Mouse (Mus musculus): ENCODE results near the gene Wee2. TPM values are rescaled to one million over a fixed set of nuclear protein-coding genes. Genes with fewer than 3 reads are reported as not detected.

Wee2 gene
- total and polyA plus RNA-seq, 3 experiments = not detected

GRCm38 (mm10) chr6:40434697-40435096 is 4.2 kb upstream of the Wee2 start:
- H3K36me3 ChIP-seq (ENCODE audit: control insufficient read depth in 1 of 2, insufficient read depth in 2 of 2, low read length in 2 of 2) = peaks cover 0 to 14% of the 10 kb centered on the region in 2 experiments; a peak in 2 of 4 replicates
- H3K27ac ChIP-seq (ENCODE audit: control insufficient read depth, low read depth, low read length) = no peak overlapping the region
- no peak overlapping the region for H3K4me3 ChIP-seq (ENCODE audit: control insufficient read depth in 1 of 2, insufficient read depth in 1 of 2, low read depth in 2 of 2, low read length in 2 of 2)
- H3K79me2 ChIP-seq (ENCODE audit: control insufficient read depth, insufficient read depth, low read length, poor library complexity) = no peaks in the 10 kb centered on the region; the same call in 1 of the 2 replicates
- DNase-seq (ENCODE audit: low read depth, low spot score) = no peak
- peaks cover 0 to 13% of the 10 kb centered on the region in 2 experiments; a peak in 3 of 4 replicates for H3K4me1 ChIP-seq (ENCODE audit: control insufficient read depth in 1 of 2, insufficient read depth in 2 of 2, low read length in 2 of 2)
- TF ChIP-seq EP300 (IDR thresholded peaks at IDR 0.05; ENCODE audit: low read depth in 1 of 2, low read length in 2 of 2) (no peak), MYC (IDR thresholded peaks at IDR 0.05; ENCODE audit: low read depth, low read length) (no peak), MAZ (IDR thresholded peaks at IDR 0.05; ENCODE audit: low read depth, low read length) (no peak), ZKSCAN1 (IDR thresholded peaks at IDR 0.05; ENCODE audit: low read depth, low read length) (no peak), BHLHE40 (IDR thresholded peaks at IDR 0.05; ENCODE audit: borderline replicate concordance, low read depth, low read length) (no peak), ZC3H11A (IDR thresholded peaks at IDR 0.05; ENCODE audit: low read depth, low read length) (no peak), POLR2A (IDR thresholded peaks at IDR 0.05; ENCODE audit: control insufficient read depth in 1 of 2, insufficient read depth in 1 of 2, low read depth in 1 of 2, low read length in 2 of 2, poor library complexity in 1 of 2) (no peak), USF2 (IDR thresholded peaks at IDR 0.05; ENCODE audit: borderline replicate concordance in 1 of 2, insufficient read depth in 1 of 2, low read depth in 1 of 2, low read length in 2 of 2) (no peak), KAT2A (conservative IDR thresholded peaks at IDR 0.05; ENCODE audit: low read depth, low read length) (no peak), E2F4 (IDR thresholded peaks at IDR 0.05; ENCODE audit: borderline replicate concordance, low read depth, low read length) (no peak), NRF1 (IDR thresholded peaks at IDR 0.05; ENCODE audit: insufficient read depth, low read depth, low read length, poor library complexity, severe bottlenecking) (no peak), JUND (IDR thresholded peaks at IDR 0.05; ENCODE audit: low read depth, low read length) (no peak), TCF12 (IDR thresholded peaks at IDR 0.05; ENCODE audit: low read depth, low read length) (no peak)
- H3K9me3 ChIP-seq (replicated peaks; ENCODE audit: insufficient read depth, low read length) = no peaks in the 10 kb centered on the region
- H3K9ac ChIP-seq (ENCODE audit: control insufficient read depth, low read depth, low read length, poor library complexity, severe bottlenecking) = no peak overlapping the region
- peaks cover 3 to 5% of the 10 kb centered on the region in 2 experiments; a peak in 2 of 4 replicates for H3K27me3 ChIP-seq (ENCODE audit: control insufficient read depth in 1 of 2, insufficient read depth in 2 of 2, low read length in 2 of 2)

- Histone ChIP-seq H3K79me2 (ENCODE audit: control insufficient read depth, insufficient read depth, low read length, poor library complexity) (no peaks in the 10 kb centered on the region; the same call in 1 of the 2 replicates), H3K4me3 (ENCODE audit: control insufficient read depth in 1 of 2, insufficient read depth in 1 of 2, low read depth in 2 of 2, low read length in 2 of 2) (peak overlapping the region; percentile 84 to 99), H3K4me1 (ENCODE audit: control insufficient read depth in 1 of 2, insufficient read depth in 2 of 2, low read length in 2 of 2) (peaks cover 0 to 8% of the 10 kb centered on the region in 2 experiments; a peak in 3 of 4 replicates), H3K36me3 (ENCODE audit: control insufficient read depth in 1 of 2, insufficient read depth in 2 of 2, low read length in 2 of 2) (peaks cover 0 to 8% of the 10 kb centered on the region in 2 experiments; a peak in 2 of 4 replicates), H3K9ac (ENCODE audit: control insufficient read depth, low read depth, low read length, poor library complexity, severe bottlenecking) (peak overlapping the region; percentile 87), H3K27ac (ENCODE audit: control insufficient read depth, low read depth, low read length) (no peak overlapping the region), H3K9me3 (replicated peaks; ENCODE audit: insufficient read depth, low read length) (no peaks in the 10 kb centered on the region), H3K27me3 (ENCODE audit: control insufficient read depth in 1 of 2, insufficient read depth in 2 of 2, low read length in 2 of 2) (peaks cover 3 to 10% of the 10 kb centered on the region in 2 experiments; a peak in 2 of 4 replicates)
- TF ChIP-seq ZKSCAN1 (IDR thresholded peaks at IDR 0.05; ENCODE audit: low read depth, low read length) (no peak), RAD21 (IDR thresholded peaks at IDR 0.05; ENCODE audit: low read depth, low read length) (no peak), CHD1 (IDR thresholded peaks at IDR 0.05; ENCODE audit: low read depth, low read length) (no peak), EP300 (IDR thresholded peaks at IDR 0.05; ENCODE audit: low read depth in 1 of 2, low read length in 2 of 2) (no peak), POLR2AphosphoS2 (IDR thresholded peaks at IDR 0.05; ENCODE audit: low read length) (no peak), USF2 (IDR thresholded peaks at IDR 0.05; ENCODE audit: borderline replicate concordance in 1 of 2, insufficient read depth in 1 of 2, low read depth in 1 of 2, low read length in 2 of 2) (no peak), SIN3A (IDR thresholded peaks at IDR 0.05; ENCODE audit: low read length) (0 out of 2 replicates have a peak, but pooled peaks have one; percentile 23), MAZ (IDR thresholded peaks at IDR 0.05; ENCODE audit: low read depth, low read length) (no peak), MXI1 (IDR thresholded peaks at IDR 0.05; ENCODE audit: low read depth, low read length) (no peak), MYB (IDR thresholded peaks at IDR 0.05; ENCODE audit: low read depth, low read length) (no peak), ZC3H11A (IDR thresholded peaks at IDR 0.05; ENCODE audit: low read depth, low read length) (no peak), UBTF (IDR thresholded peaks at IDR 0.05; ENCODE audit: borderline replicate concordance, insufficient read depth, low read depth, low read length) (no peak), TBP (IDR thresholded peaks at IDR 0.05; ENCODE audit: low read depth, low read length) (no peak), ZMIZ1 (IDR thresholded peaks at IDR 0.05; ENCODE audit: low read depth, low read length) (no peak), CTCF (IDR thresholded peaks at IDR 0.05 in 2 of 3, conservative IDR thresholded peaks at IDR 0.05 in 1 of 3; ENCODE audit: control insufficient read depth in 1 of 3, insufficient read depth in 1 of 3, low read depth in 2 of 3, low read length in 3 of 3, poor library complexity in 1 of 3, severe bottlenecking in 1 of 3) (0 out of 6 replicates have a peak, but pooled peaks of 1 of the 3 experiments have one; percentile 0), USF1 (IDR thresholded peaks at IDR 0.05; ENCODE audit: low read depth, low read length) (no peak), MAFK (IDR thresholded peaks at IDR 0.05; ENCODE audit: borderline replicate concordance, low read depth, low read length) (no peak), GATA1 (IDR thresholded peaks at IDR 0.05; ENCODE audit: low read depth, low read length) (no peak), POLR2A (IDR thresholded peaks at IDR 0.05; ENCODE audit: control insufficient read depth in 1 of 2, insufficient read depth in 1 of 2, low read depth in 1 of 2, low read length in 2 of 2, poor library complexity in 1 of 2) (peak in 1 of 2 experiments; percentile 76; a peak in 1 of 4 replicates), RCOR1 (IDR thresholded peaks at IDR 0.05; ENCODE audit: low read depth, low read length) (no peak), JUND (IDR thresholded peaks at IDR 0.05; ENCODE audit: low read depth, low read length) (no peak)
- DNase-seq (ENCODE audit: low read depth, low spot score) = peak; percentile 41
Measured at GRCm38 (mm10) chr6:40435151-40436046, 3.5 kb upstream of the Wee2 start.
